Mouse (Mus musculus) liver, embryonic 14.5 days (tissue): ENCODE data around the gene Ccr2.

Experiments
- CTCF ChIP-seq: IDR thresholded peaks from 2 replicates; pipeline ENCODE4 v1.5.1; 2016; ENCODE audit warnings: antibody characterized with exemption, low read depth, control low read depth
- EP300 ChIP-seq: IDR thresholded peaks from 2 replicates; pipeline ENCODE4 v1.6.1; 2016; ENCODE audit warnings: antibody characterized with exemption, low read depth

GRCm38 (mm10) chr9:124056158-124056709, 45.5 kb upstream of the Ccr2 start:
- no peak for TF ChIP-seq CTCF
- TF ChIP-seq EP300 = no peak
